Mouse (Mus musculus): ENCODE measurements around the gene Pparg.

The Pparg gene

GRCm38 (mm10) chr6:115360776-115361605, at the start of gene Pparg:
TSS of gene Pparg (plus strand) at chr6:115360951.
- DNase-seq, result peak; percentile 39

- DNase-seq, result peak; percentile 45
Observed at GRCm38 (mm10) chr6:115312780-115313179, 48.0 kb upstream of the Pparg start.

DNA sequence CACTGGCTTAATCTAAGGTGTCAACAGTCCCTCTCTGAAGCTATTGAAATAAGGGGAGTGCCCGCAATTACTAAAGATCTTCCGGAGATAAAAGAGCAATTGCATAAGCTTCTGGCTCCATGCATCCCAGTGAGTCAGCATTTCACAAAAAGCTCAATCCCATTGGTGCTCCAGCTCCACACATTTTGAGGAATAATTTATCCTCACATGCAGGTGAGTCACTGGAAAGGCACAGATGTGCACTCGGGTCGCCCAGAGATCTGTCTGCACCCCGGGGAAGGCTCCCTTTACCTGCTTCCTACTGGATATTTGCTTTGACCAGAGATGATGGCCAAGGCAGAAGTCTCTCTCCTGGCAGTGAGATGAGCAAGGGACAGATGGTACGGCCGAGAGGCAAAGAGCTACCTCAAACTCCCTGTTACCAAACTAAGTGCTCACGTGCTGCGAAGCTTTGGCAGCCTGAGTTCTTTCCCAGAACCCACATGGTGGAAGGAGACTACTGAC, 47.5 kb upstream of the Pparg start:
- DNase-seq, result peak; percentile 65

DNA sequence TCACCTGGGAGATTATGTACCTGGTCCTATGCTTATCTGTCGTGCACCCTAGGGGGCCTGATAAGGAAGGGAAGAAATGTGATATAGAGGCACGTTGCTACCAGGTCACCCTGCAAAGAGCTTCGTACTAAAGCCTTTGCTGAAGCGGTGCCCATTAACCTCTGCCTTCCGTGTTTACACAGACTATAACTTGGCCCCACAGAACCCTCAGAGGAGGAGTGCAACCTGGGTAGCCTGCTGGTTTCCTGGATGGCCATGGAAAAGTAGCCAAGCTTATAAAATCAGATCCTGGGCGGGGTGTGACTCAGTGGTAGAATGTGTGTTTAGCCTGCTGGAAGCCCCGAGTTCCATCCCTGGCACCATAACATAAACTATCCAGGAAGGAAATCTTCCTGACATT, 46.8 kb upstream of the Pparg start:
- DNase-seq, result no peak

DNA sequence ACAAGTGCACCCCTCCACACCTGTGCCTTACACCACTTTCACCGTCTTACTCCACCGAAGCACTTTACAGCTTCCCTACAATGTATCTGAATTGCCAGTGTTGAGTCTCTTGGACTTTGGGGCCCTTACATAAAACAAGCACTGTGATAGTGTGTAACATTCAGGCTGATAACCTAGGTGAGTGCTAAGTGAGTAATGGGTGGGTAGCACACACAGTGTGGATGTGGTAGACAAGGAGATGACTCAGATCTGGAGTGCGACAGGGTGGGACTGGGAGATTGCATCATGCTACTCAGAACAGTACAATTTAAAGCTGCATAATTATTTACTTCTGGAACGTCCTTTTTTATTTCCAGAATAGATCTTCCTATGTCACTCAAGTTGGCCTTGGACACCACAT, 45.0 kb upstream of the Pparg start:
- no peak for DNase-seq

DNA sequence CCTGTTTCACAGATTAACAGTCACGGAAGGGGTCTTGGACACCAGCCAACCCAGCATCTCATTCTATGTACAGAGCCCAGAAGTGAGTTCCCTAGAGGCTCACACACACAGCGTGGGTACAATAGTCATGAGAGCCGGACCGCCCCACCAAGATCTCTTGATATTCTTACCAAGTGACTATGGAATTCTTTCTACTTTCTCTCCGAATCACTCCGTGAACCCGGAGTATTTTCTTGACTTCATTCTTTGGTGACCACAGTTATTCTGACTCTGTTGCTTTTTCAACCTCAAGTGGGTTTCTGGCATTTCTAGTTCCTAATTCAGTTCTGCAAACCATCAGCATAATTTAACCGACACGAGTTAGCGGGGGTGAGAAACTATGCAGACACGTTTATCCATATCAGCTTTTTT, 43.9 kb upstream of the Pparg start:
- no peak for DNase-seq

GRCm38 (mm10) chr6:115318811-115319210, 41.9 kb upstream of the Pparg start:
- DNase-seq, result no peak

GRCm38 (mm10) chr6:115319686-115320085, 41.1 kb upstream of the Pparg start:
- no peak for DNase-seq

- no peak for DNase-seq
Observed at GRCm38 (mm10) chr6:115320927-115321714, 39.6 kb upstream of the Pparg start.

- DNase-seq, result no peak
Observed at GRCm38 (mm10) chr6:115321883-115322351, 38.8 kb upstream of the Pparg start.

DNA sequence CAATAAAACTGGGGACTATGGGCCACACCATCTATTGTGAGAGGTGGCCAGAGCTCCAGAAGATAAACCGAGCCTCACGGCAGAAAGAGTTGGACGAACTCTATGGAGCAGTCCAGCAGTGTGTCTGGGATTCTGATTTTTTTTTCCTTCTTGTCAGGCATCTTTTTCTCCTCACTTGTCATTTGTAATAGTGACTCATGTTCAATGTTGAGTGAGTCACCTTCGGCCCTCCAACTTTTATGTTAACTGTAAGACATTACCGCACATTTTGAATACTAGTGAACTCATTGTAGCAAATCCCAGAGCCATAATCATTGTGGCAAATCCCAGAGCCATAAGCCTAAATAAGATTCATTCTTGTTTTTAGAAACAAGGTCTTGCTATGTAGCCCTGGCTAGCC, 37.8 kb upstream of the Pparg start:
- DNase-seq, result no peak

DNA sequence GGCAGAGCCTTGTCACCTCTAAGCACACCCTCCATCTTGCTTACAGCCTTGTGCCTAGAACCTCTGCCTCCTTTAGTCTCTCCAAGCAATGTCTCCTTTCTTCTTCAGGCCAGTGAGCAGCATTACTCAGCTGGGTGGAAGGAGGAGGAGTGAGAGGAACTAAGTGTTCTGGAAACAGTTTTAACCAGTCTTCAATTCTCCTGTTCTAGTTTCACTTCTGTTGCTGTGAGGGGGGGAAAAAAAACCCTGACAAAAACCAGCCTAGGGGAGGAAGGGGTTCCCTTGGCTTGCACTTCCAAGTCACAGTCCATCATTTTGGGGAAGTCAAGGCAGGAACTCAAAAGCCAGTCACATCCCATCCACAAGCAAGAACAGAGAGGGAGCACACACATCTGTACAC, 29.8 kb upstream of the Pparg start:
- DNase-seq, result no peak

- no peak for DNase-seq
Observed at GRCm38 (mm10) chr6:115333099-115333694, 27.6 kb upstream of the Pparg start.

- DNase-seq, result no peak
Observed at GRCm38 (mm10) chr6:115335536-115335935, 25.2 kb upstream of the Pparg start.

DNA sequence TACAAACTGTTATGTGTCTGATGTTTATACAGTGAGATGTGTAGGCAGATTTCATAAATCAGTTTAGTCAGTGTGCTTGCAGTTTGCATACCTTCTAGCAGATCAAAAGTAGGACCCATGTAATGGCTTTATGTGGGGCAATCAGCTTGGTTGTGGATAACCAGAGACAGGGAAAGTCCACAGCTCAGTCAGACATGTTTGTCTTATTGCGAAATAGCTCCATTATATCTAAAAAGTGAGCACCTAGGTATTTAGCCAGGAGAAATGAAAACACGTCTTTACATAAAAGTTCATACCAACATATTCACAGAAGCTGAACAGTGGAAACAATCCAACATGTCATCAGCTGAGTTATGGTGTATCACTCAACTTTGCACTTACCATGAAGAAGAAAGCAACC, 20.7 kb upstream of the Pparg start:
- DNase-seq, result no peak

DNA sequence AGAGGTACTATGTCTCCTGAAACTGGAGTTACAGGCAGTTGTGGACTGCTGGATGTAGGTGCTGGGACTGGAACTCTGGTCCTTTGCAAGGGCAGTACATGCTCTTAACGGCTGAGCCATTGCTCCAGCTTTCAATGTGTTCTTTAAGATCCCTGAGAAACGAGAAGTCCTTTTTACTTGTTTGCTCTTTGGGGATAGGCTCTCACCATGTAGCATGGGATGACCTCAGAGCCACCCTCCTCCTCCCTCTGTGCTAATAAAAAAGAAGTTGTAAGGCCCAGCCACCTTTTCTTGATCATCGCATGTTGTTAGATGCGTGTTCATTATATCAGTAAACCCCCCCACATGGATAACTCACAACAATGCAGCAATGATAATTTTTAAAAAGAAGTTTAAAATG, 17.7 kb upstream of the Pparg start:
- no peak for DNase-seq

DNA sequence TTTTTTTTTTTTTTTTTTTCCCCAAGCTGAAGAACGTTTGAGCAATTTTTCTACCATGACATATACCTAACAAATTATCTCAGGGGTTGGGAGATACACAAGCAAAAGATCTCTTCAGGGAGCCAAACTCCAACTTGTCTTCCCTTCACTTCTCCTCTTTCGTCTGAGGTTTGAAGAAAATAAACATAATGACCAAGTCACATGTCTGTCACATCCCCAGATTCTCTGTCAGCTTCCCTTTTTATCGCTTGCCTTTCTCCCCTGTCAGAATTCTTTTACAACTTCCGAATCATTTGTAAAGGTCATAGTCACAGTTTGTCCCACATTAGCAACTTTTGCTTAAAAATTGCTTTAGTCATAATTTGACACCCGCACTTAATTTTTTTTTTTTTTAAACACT, 17.2 kb upstream of the Pparg start:
- no peak for DNase-seq

DNA sequence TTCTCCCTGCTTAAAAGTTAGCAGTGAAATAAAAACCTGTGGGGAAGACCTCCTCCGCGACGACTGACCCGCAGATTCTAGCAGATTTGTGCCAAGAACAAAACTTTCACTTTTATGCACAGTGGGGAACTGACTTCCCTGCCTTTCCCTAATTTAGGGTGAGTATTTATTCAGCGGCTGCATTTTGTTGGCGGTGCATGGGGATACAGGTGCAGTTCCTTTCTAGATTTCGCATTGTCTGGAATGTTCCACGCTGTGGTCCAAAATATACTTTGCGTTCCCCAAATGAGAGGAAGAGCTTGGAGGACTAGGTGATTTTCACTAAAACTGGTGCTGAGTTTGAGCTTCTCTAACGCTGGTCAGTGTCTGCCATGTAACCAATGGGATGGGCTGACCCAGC, 16.6 kb upstream of the Pparg start:
- DNase-seq, result no peak

DNA sequence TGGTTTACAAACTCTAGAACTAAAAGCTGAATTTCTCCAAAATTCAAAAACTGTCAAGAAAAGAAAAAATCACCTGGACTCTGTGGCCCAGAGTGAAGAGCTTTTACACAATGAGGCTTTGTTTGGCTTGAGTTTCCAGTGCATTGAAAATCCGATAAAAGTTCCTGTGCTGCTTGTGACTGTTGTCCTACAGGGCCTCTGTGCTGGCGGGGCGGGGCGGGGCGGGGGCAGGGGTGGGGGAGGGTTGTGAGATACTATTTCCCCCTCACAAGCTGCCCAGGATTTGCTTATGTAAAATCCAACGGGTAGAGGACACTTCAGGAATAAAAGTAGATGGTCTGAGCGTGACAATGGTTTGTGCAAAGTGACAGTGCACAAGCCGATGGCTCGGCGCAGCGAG, 16.2 kb upstream of the Pparg start:
- DNase-seq, result no peak

DNA sequence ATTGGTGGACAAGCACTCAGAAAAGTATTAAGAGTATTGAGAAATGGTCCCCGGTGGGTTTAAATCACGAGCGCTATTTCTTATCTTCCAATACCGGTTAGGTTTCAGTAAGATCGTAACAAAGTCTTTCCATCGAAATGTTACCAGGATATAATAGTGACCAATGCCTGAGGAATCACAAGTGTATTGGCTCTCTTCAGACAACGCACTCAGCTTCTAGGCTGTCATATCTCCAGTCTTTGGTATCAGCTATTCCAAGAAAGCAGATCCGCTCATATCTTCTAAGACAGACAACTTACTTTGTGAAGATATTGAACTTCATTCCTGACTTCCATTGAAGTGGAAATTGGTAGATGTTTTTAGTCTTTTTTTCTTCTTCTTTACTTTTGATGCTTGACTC, 15.7 kb upstream of the Pparg start:
- no peak for DNase-seq

DNA sequence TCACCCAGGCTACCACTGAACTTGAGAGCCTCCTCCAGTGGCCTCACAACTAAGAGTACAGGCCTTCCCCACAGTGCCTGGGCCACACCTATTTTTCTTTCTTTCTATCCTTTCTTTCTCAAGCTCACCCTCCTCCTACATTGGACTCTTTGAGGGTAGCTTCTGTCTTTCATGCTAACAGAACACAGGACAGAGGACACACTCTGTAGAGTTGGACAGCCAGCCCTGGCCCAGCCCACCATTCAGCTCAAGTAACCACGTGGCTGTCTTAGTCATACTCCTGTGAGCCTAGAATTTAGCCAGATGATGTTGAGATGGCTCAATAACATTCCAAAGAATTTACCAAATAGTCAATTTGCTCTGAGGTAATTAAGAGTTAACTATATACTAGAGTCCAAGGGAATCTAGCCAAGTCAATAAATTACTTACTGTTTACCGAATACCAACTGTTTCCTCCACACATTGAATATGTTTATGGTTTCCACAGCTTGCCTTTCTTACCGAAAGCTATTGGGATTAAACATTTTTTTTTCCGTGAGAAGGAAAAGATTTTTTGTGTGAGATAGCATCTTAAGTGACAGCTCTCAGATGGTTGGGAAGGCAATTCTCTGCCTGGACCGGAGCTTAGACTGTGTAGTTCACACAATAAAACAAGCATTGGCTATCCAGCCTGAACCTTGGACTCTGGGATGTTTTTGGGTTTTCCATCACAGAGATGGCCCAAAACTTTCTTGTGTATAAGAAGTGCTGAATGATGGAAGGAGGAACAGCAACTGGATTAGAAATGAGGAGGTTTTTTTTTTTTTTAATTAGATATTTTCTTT, 10.9 kb upstream of the Pparg start:
- no peak for DNase-seq

DNA sequence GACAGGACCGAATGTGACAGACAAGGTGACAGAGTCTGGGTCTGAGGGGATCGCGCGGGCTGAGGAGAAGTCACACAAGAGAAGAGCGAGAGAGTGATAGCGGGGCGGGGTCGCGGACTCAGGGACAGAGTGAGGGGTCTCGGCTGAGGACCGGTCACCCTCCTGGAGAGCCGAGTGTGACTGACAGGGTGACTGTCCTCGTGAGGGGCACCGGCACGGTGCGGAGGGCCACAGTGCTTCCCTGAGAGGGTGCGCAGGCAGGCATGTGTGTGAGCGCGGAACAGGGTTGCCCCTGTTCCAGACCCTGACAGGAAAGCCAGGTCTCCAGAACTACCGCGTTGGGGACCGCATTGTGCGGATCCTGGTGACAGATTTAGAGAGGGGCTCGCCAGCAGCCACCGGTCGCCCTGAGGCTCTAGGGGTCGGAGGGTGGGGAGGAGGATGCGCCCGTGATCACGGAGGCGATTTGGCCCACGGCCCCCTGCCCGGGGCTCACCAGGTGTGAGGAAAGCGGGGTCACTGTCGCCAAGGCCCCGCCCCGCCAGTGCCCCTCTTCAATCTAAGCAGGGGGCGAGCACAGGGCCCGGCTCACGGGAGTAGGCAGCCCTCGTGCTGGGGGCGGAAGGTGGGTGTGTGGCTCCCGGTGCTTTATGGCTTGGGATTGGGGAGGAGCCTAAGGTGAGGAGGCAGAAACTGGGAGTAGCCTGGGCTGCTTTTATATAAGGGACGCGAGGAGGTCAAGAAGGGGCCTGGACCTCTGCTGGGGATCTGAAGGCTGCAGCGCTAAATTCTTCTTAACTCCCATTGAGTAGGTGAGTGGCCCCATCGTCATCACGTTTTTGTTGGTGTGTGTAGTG, 1.1 kb downstream of the Pparg start:
- DNase-seq, result peak; percentile 20
